Mouse (Mus musculus) forebrain, embryonic 10.5 days (tissue): Measurements from ENCODE around the gene Dnase1l2. TPM values are rescaled to one million over a fixed set of nuclear protein-coding genes. Genes with fewer than 3 reads are reported as not detected.

Source experiments
- DNase-seq: peaks from one replicate; pipeline ENCODE4 v3.0.0-alpha.2; 2017; ENCODE audit warnings: low spot score; ENCODE audit errors: extremely low spot score
- H3K27ac ChIP-seq: fragments of 300-500 bp; sonication (generic); 2 replicates; pipeline ENCODE4 v1.5.1; 2016; ENCODE audit warnings: mild to moderate bottlenecking
- H3K27me3 ChIP-seq: fragments of 300-500 bp; sonication (generic); 2 replicates; pipeline ENCODE4 v1.6.1; 2016; ENCODE audit warnings: mild to moderate bottlenecking; ENCODE audit not compliant: poor library complexity, severe bottlenecking
- H3K36me3 ChIP-seq: fragments of 300-500 bp; sonication (generic); replicated peaks from 2 replicates; pipeline ENCODE4 v1.6.1; 2016; ENCODE audit warnings: mild to moderate bottlenecking, moderate library complexity
- H3K4me1 ChIP-seq: fragments of 300-500 bp; sonication (generic); 2 replicates; pipeline ENCODE4 v1.6.1; 2016
- H3K4me3 ChIP-seq: fragments of 300-500 bp; sonication (generic); 2 replicates; pipeline ENCODE4 v1.5.1; 2016; ENCODE audit warnings: mild to moderate bottlenecking, moderate library complexity
- H3K9me3 ChIP-seq: fragments of 300-500 bp; sonication (generic); 2 replicates; pipeline ENCODE4 v1.6.1; 2016; ENCODE audit warnings: mild to moderate bottlenecking, moderate library complexity
- WGBS: fragments of 180-500 bp; shearing (Covaris S2); methylation state at CpG from one replicate; pipeline ENCODE4 v1.1.7; 2016; 5-methylcytosine and 5-hydroxymethylcytosine counted together
- polyA plus RNA-seq: library from polyadenylated mRNA; unstranded; fragments of >200 nt; fragmentation: Nextera tagmentation; extraction: Ambion mirVana; gene quantifications from 2 replicates; pipeline ENCODE4 v1.2.1, GENCODE M21; 2016

The Dnase1l2 gene
- polyA plus RNA-seq, 1 experiment from 2014 or later: 2.3 TPM

GRCm38 (mm10) chr17:24477985-24478600 lies 35.2 kb upstream of the Dnase1l2 start:
- 58% methylated on average over 11 of the region's 11 CpGs for WGBS
- H3K27me3 ChIP-seq: no peaks in the 10 kb centered on the region
- peaks cover 39% of the 10 kb centered on the region for H3K4me1 ChIP-seq
- H3K9me3 ChIP-seq: no peaks in the 10 kb centered on the region
- H3K27ac ChIP-seq: peak overlapping the region; percentile 98
- no peak for DNase-seq
- H3K4me3 ChIP-seq: peak overlapping the region; percentile 82
- peaks cover 47% of the 10 kb centered on the region for H3K36me3 ChIP-seq

- H3K36me3 ChIP-seq: peaks cover 55% of the 10 kb centered on the region
- DNase-seq: no peak
- WGBS: 94% methylated on average over 20 of the region's 20 CpGs
These were observed 34.4 kb upstream of the Dnase1l2 start for GRCm38 (mm10) chr17:24477053-24477984.

GRCm38 (mm10) chr17:24476022-24476776 lies 33.3 kb upstream of the Dnase1l2 start:
- Histone ChIP-seq H3K4me1 (peaks cover 58% of the 10 kb centered on the region), H3K9me3 (no peaks in the 10 kb centered on the region), H3K4me3 (peak overlapping the region; percentile 10; the same call in 1 of the 2 replicates), H3K27me3 (no peaks in the 10 kb centered on the region), H3K27ac (no peak overlapping the region), H3K36me3 (peaks cover 61% of the 10 kb centered on the region)
- WGBS: 94% methylated on average over 10 of the region's 10 CpGs
- no peak for DNase-seq

More at GRCm38 (mm10) chr17:24477053-24477984, 34.4 kb upstream of the Dnase1l2 start:
- Histone ChIP-seq H3K9me3 (no peaks in the 10 kb centered on the region), H3K4me1 (peaks cover 47% of the 10 kb centered on the region), H3K4me3 (peak overlapping the region; percentile 82; the same call in 1 of the 2 replicates), H3K27me3 (no peaks in the 10 kb centered on the region), H3K27ac (no peak overlapping the region)

DNA sequence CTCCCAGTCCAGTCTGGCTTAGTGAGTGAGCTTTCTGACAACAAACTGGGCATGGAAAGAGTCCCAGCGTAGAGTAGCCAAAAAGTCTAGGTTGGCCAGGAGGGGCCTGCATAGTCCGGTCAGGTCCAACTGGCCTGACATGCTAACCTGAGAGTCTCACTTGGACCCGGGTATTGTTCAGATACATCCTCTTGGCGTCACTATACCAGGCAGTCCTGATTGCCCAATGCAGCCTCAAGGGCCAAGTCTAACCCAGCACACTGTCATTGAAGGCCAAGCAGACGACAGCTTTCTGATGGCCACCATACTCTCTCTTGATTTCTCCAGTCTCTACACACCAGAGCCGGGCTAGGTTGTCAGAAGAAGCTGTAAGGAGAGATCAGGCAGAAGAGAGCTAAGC lies 32.7 kb upstream of the Dnase1l2 start:
- WGBS: 95% methylated on average over 6 of the region's 6 CpGs
- Histone ChIP-seq H3K27ac (no peak overlapping the region), H3K36me3 (peaks cover 61% of the 10 kb centered on the region), H3K9me3 (no peaks in the 10 kb centered on the region), H3K4me3 (peak overlapping the region; percentile 10; the same call in 1 of the 2 replicates), H3K27me3 (no peaks in the 10 kb centered on the region), H3K4me1 (peaks cover 64% of the 10 kb centered on the region)
- no peak for DNase-seq

GRCm38 (mm10) chr17:24474557-24474956 lies 31.7 kb upstream of the Dnase1l2 start:
- 72% methylated on average over 5 of the region's 5 CpGs for WGBS
- no peaks in the 10 kb centered on the region for H3K27me3 ChIP-seq
- no peak for DNase-seq
- H3K36me3 ChIP-seq: peaks cover 61% of the 10 kb centered on the region
- no peaks in the 10 kb centered on the region for H3K9me3 ChIP-seq
- no peak overlapping the region for H3K4me3 ChIP-seq
- 0 out of 2 replicates have a peak overlapping the region, but pooled peaks have one; percentile 2 for H3K27ac ChIP-seq
- H3K4me1 ChIP-seq: peaks cover 58% of the 10 kb centered on the region

GRCm38 (mm10) chr17:24473612-24474275 lies 30.8 kb upstream of the Dnase1l2 start, which contains the start of gene Bricd5:
Gene Bricd5 (plus strand): TSS chr17:24473884.
- Histone ChIP-seq H3K27ac (0 out of 2 replicates have a peak within 1 kb of the TSS, but pooled peaks have one; percentile 11), H3K27me3 (no peaks in the 10 kb centered on the region), H3K4me1 (peaks cover 58% of the 10 kb centered on the region), H3K36me3 (peaks cover 61% of the 10 kb centered on the region), H3K9me3 (no peaks in the 10 kb centered on the region), H3K4me3 (peak within 1 kb of the TSS; percentile 95)
- no peak for DNase-seq
- 77% methylated on average over 6 of the region's 6 CpGs for WGBS

GRCm38 (mm10) chr17:24472512-24472911 lies 29.6 kb upstream of the Dnase1l2 start:
- no peaks in the 10 kb centered on the region for H3K9me3 ChIP-seq
- H3K27me3 ChIP-seq: no peaks in the 10 kb centered on the region
- peaks cover 58% of the 10 kb centered on the region for H3K36me3 ChIP-seq
- WGBS: 97% methylated on average over 4 of the region's 4 CpGs
- H3K4me1 ChIP-seq: peaks cover 48% of the 10 kb centered on the region
- no peak for DNase-seq
- peak overlapping the region; percentile 95 for H3K4me3 ChIP-seq
- no peak overlapping the region for H3K27ac ChIP-seq

DNA sequence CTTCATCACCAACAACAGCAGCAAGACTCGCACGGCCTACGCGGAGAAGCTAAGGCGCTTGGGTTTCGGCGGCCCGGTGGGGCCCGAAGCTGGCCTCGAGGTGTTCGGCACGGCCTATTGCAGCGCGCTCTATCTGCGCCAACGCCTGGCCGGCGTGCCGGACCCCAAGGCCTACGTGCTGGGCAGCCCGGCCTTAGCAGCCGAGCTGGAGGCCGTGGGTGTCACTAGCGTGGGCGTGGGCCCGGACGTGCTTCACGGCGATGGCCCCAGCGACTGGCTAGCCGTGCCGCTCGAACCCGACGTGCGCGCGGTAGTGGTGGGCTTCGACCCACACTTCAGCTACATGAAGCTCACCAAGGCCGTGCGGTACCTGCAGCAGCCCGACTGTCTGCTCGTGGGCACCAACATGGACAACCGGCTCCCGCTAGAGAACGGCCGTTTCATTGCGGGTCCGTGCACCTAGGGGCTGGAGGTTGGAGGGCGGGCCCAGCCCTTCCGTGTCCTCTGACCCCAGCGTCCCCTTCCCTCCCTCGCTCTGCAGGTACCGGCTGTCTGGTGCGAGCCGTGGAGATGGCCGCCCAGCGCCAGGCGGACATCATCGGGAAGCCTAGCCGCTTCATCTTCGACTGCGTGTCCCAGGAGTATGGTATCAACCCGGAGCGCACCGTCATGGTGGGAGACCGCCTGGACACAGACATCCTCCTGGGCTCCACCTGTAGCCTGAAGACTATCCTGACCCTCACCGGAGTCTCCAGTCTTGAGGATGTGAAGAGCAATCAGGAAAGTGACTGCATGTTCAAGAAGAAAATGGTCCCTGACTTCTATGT lies 28.0 kb upstream of the Dnase1l2 start:
- no peaks in the 10 kb centered on the region for H3K9me3 ChIP-seq
- peaks cover 42% of the 10 kb centered on the region for H3K36me3 ChIP-seq
- peak overlapping the region; percentile 95 for H3K4me3 ChIP-seq
- H3K4me1 ChIP-seq: peaks cover 47% of the 10 kb centered on the region
- H3K27me3 ChIP-seq: no peaks in the 10 kb centered on the region
- DNase-seq: peak; percentile 32
- H3K27ac ChIP-seq: peak overlapping the region; percentile 93
- WGBS: under 1% methylated on average over 68 of the region's 68 CpGs

GRCm38 (mm10) chr17:24469910-24470602 lies 27.2 kb upstream of the Dnase1l2 start, which contains the start of the genes E4f1 and Pgp:
Gene E4f1 (minus strand): TSS chr17:24470313.
Gene Pgp (plus strand): TSS chr17:24470392.
- H3K4me1 ChIP-seq: peaks cover 47% of the 10 kb centered on the region
- under 1% methylated on average over 75 of the region's 75 CpGs for WGBS

DNA sequence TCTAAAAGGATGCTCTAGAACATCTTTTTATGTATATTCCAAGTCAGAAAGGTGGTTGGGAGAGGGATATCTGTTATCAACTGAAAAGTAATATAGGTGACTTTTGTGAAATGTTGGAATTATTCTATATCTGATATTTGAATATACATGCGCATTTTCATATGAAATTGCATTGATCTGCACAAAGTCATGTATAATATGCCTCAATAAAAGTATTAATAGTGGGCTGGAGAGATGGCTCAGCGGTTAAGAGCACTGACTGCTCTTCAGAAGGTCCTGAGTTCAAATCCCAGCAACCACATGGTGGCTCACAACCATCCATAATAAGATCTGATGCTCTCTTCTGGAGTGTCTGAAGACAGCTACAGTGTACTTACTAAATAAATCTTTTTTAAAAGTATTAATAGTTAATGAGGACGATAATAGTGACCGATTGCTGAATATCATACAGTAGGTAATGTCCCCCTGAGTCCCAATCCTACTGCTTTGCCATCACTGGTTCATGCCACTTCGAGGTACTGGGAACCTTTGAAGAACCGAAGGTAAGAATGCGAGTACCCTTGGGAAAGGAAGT lies 26.5 kb upstream of the Dnase1l2 start:
- Histone ChIP-seq H3K27ac (peak overlapping the region; percentile 93), H3K4me3 (peak overlapping the region; percentile 95), H3K4me1 (peaks cover 41% of the 10 kb centered on the region), H3K9me3 (no peaks in the 10 kb centered on the region), H3K36me3 (peaks cover 27% of the 10 kb centered on the region), H3K27me3 (no peaks in the 10 kb centered on the region)
- no peak for DNase-seq
- WGBS: 16% methylated on average over 7 of the region's 7 CpGs

More at GRCm38 (mm10) chr17:24469910-24470602, 27.2 kb upstream of the Dnase1l2 start, which contains the start of the genes E4f1 and Pgp:
- peak within 1 kb of the TSS; percentile 95 for H3K4me3 ChIP-seq
- no peaks in the 10 kb centered on the region for H3K27me3 ChIP-seq
- H3K27ac ChIP-seq: peak within 1 kb of the TSS; percentile 93
- peak; percentile 98 for DNase-seq
- H3K36me3 ChIP-seq: peaks cover 34% of the 10 kb centered on the region
- no peaks in the 10 kb centered on the region for H3K9me3 ChIP-seq
